Mouse (Mus musculus): ENCODE measurements around the gene Gm5150.
A peak's percentile ranks its signal among the peaks of the same experiment; 100 is the strongest.
"Not testable (repeated sequence)": the region's sequence is repeated elsewhere in the genome, so short reads cannot be mapped to it uniquely, and the experiment has no call there.

Gene Gm5150

DNA sequence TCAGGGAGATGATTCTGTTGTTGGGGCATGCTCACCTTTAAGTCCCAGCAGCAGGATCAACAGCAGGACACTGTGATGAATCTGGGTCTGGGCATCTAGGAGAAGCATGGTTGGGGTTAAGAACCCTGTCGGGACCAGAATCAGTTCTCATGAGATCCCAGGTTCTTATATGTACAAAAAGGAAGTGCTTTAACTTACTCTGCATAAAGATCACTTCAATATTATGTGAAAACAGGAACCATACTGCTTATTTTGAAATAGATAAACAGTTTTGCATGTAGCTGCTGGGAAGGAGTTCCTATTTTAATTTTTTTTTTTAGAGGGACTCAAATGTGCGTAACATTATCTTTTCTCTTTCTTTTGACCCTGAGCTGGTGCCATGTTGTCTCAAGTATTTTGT lies at the start of gene Gm5150:
TSS of gene Gm5150 (minus strand) at position 223 of the 400 bp plus-strand sequence.
- no peak for DNase-seq (ENCODE audit: low read depth, low spot score)

DNA sequence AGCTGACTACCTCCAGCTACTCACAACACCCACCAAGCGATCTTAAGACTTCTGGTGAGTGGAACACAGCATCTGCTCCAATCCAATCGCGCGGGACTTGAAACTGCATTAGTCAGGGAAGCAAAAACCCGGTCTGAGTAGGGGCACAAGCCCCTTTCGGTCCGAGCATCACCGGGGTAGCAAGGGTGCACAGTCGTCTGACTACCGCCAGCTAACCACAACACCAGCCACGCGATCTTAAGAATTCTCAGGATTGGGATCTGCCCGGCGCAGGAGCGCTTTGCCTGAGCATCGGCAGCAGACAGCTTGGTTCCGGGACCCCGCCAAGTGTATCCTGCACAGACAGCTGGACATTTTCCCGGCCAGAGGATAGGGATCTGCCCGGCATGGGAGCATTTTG lies 45.5 kb upstream of the Gm5150 start:
- DNase-seq (ENCODE audit: low read depth, low spot score): not testable (repeated sequence)

DNA sequence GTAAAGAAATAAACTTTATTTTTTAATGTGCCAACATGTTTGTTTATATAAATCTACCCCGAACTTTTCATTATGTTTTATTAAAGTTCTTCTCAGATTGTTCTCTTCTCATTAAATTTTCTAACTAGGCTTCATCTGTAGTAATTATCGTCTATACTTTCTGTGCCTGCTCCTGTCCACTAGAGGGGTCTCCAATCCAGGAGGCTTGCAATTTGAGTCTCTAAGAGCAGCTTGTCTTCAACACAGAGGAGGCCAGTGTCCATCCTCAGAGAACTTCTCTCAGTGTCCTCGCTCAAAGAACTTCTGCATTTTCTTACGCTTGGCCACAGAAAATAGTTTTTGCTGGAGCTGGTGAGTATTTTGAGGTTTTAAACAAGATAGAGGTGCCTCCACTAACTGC lies 41.1 kb upstream of the Gm5150 start:
- DNase-seq (ENCODE audit: low read depth, low spot score): no peak

DNA sequence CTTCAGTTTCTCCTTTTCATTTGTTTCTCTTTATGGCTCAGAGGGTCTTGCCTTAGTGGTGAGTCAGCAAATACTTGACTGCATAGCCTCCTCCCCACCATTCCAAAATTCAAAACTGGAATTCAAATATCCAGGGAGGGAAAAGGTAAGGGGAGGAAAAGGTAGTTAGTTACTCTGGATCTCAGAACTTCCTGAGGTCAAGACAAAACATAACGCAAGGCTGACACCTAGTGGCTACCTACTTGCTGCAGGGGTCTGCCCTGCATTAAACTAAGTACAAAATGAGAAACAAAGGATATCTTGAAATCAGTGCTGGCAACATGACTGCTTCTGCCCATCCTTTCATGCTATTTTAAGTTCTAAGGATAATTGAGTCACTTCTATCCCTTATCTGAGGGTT lies 37.1 kb upstream of the Gm5150 start:
- DNase-seq (ENCODE audit: low read depth, low spot score): peak; percentile 72

- peak; percentile 42 for DNase-seq (ENCODE audit: low read depth, low spot score)
These were observed 18.8 kb upstream of the Gm5150 start for GRCm38 (mm10) chr3:16024988-16025387.

DNA sequence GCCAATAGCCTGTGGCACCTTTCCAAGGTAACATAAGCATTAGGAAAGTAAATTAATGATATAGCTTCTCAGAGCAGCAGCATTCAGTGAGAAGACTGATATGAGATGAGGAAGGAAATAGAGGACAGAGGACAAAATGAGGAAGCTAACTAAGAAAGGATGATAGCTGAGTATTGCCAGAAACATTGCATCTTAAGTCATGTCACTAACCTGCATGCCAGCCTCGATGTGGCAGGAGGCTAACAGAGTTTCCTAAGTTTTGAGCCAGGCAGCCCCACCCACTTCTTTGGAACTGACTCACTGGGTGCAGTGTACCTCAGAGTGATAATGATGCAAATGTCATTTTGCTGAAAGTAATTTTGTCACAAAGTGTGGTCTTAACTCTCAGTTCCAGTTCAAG lies 16.0 kb upstream of the Gm5150 start:
- no peak for DNase-seq (ENCODE audit: low read depth, low spot score)

DNA sequence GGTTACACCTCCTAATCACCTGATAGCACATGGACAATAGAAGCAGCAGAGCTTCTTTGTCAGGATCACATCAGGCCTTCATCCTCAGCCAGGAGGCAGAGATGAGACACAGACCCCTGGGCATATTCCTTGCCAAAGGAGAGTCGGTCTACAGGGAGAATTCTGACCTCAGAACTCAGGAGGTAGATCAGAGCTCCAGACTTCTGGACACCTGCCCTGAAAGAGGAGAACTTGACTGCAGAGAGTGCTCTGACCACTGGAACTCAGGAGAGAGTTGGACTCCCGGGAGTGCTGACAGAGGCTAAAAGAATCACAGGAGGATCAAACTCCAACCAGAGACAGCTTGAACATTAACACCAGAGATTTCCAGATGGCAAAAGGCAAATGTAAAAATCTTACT lies 8.2 kb upstream of the Gm5150 start:
- not testable (repeated sequence) for DNase-seq (ENCODE audit: low read depth, low spot score)

GRCm38 (mm10) chr3:16007827-16008226 lies 1.6 kb upstream of the Gm5150 start:
- no peak for DNase-seq (ENCODE audit: low read depth, low spot score)

GRCm38 (mm10) chr3:16003890-16004633 lies 2.2 kb downstream of the Gm5150 start:
- no peak for DNase-seq (ENCODE audit: low read depth, low spot score)

- DNase-seq (ENCODE audit: low read depth, low spot score): not testable (repeated sequence)
These were observed 6.8 kb downstream of the Gm5150 start for GRCm38 (mm10) chr3:15999479-15999878.

- DNase-seq (ENCODE audit: low read depth, low spot score): no peak
These were observed 24.0 kb downstream of the Gm5150 start for GRCm38 (mm10) chr3:15982216-15982615.

- no peak for DNase-seq (ENCODE audit: low read depth, low spot score)
These were observed 49.3 kb downstream of the Gm5150 start for GRCm38 (mm10) chr3:15956921-15957320.

All from 3T3-L1 (cell line).